Mouse (Mus musculus) liver, adult (tissue): ENCODE data around the gene Exd1.

ENCODE experiments used
- GATA4 ChIP-seq: IDR thresholded peaks from 2 replicates; pipeline ENCODE4 v1.6.1; 2014; ENCODE audit warnings: mild to moderate bottlenecking, low read length; ENCODE audit not compliant: insufficient replicate concordance

Gene Exd1

DNA sequence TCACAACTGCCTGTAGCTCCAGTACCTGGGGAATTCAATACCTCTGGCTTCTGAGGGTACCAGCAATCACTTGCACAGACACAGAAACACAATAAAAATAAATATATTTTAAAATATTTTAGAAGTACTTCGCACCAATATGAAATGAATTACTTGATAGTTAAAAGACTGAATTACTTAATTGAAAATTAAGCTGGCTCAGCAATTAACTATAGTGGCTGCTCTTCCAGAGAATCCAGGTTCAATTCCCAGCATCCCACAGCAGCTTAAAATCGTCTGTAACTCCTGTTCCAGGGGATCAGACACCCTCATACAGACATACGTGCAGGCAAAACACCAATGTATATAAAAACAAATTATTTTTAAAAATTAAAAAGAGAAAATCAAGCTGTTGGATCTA lies 10.6 kb upstream of the Exd1 start:
- no peak for TF ChIP-seq GATA4

DNA sequence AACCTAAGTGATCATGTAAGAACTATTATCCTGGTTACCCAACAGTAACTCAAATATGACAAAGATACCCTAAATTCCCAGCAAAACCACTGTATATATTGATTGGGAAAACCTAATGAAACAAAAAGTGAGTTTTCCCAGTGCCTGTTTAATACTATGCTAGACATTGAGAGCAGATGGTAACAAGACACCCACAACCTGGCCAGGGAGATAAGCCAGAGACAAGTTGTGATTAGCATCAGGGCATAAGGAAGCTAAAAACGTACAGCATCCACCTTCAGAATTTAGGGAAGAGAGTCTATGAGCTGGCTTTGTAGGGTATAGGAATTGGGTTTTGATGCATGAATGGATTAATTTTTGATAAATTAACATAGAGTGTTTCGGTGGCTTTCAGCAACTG lies 2.3 kb upstream of the Exd1 start:
- no peak for TF ChIP-seq GATA4

DNA sequence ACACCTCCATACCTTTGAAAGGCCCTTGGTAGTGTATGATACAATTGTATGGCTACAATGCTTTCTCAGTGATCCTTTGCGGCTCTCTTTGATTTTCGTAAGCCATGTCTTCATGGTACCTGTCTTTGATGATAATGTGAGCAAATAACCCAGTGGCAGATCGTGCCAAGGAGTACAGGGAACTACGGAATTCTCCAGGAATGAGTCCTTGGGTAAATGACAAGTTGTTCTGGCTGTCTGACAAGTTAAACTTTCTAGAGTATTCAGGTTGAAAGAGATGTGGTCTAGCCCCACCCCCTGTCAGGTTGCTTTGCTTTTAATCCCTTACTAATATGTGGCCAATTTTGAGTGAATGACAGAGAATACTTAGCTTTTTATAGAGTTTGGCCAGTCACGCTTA lies 1.3 kb upstream of the Exd1 start:
- no peak for TF ChIP-seq GATA4

DNA sequence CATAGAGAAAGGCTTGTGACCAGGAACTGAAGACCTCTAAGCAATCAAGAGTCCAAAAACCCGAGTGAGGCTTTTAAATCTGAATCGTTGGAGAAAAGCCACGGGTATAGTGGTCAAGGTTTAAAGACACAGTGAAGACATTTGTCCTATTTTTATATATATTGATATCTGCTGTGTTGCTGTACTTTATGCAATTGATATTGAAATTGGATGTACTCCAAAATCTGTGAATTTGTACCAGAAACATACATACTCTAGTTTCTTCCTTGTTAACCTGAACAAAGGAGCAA lies 889 bp upstream of the Exd1 start:
- no peak for TF ChIP-seq GATA4

DNA sequence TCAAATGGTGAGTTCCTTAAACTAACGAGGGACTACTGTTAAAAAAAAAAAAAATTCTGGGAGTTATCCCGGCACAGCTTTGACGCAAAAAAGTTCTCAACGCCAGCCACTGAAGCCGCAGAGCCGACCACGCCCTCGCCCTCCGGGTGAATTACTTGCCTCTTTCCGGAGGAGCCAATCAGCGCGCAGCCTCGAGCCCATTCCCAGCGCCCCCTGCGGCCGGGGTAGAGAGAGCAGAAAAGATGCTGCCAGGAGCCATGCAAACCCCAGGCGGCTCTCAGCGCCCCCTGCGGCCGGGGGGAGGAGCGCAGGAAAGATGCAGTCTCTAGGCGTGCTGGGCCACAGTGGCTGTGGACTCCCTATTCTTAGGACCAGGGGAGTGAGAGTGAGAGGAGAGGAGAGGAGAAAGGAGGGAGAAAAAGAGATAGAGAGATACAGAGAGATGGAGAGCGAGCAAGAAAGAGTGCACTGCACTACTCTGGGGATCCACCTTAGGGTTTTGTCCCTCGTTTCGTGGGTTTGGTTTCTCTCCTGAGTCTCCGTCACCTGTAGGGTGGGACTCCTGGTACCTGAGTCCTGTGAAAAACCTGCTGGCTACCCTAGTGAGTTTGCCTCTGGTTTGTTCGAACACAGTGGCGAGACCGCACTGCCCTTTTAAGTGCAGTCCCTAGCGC lies 442 bp downstream of the Exd1 start:
- no peak for TF ChIP-seq GATA4

DNA sequence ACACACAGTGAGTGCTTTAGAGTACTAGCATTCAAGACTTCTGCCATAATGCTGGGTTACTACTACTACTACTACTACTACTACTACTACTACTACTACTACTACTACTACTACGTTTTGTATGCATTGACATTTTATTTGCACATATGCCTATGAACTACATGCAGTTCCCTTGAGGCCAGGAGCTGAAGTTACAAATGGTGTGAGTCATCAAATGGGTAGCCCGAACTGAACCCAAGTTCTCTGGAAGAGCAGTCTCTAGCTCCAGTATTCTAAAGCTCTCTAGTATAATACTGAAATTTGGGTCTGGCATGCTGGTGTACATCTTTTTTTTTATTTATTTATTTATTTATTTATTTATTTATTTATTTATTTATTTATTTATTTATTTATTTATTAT lies 3.8 kb downstream of the Exd1 start:
- no peak for TF ChIP-seq GATA4

DNA sequence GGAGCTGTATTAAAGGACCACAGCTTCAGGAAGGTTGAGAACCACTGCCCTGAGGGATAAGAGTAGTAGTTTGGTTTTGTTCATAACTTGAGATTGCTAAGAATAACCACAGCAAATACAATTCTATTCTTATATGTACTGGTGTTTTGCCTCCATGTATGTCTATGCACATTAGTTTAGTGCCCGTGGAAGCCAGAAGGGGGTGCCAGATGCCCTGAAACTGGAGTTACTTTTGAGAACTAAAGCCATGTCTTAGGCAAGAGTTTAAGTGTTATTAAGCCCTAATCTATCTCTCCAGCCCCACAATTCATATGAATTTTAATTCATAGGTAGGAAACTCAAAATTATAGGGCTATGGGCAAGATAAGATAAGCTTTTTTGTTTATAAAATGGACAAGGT lies 5.3 kb downstream of the Exd1 start:
- TF ChIP-seq GATA4, result no peak

DNA sequence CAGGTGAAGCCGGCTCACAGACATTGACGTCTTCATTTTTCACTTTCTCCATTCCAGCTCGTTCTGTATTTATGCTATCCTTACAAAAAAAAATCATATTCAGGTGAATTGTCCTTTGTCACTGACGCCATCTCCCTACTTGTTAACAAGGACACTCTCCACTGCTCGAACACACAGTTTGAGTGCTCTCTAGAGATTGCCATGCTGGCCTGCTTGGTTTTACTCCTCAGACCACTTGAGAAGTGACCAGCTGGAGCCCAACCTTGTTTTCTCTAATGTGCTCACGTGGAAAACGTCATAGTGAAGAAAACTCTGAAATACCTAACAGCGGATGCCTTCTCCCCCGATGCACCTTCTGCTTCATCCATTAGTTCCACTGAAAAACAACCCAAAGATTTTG lies 8.6 kb downstream of the Exd1 start:
- TF ChIP-seq GATA4, result no peak

DNA sequence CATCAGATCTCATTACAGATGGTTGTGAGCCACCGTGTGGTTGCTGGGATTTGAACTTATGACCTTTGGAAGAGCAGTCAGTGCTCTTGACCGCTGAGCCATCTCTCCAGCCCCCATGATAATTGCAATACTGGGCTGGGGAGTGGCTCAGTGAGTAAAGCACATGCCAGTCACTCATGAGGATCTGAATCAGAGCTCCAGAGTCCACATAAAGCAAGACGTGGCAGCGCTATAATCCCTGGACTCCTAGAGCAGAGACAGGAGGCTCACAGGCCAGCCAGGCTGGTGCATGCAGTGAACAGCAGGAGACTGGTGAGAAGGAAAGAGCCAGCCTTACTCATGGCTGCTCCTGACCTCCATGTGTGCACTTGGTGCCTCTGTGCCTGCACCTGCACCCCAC lies 22.0 kb downstream of the Exd1 start:
- no peak for TF ChIP-seq GATA4

DNA sequence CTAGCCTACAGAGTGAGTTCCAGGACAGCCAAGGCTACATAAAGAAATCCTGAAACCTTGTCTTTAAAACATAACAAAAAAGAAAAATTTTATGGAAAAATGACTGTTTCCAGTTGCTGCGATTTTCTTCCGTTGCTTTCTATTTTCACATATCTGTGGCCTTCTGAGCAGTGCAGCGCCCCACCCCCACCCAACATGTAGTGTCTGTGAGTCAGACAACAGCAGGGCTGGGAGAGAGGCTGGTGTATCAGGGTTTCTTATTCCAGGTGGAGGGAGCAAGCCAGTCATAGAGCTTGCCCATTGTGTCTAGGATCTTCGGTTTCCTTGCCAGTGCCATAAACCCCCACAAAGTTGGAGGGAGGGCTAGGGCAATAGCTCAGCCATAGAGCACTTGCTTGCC lies 23.6 kb downstream of the Exd1 start:
- TF ChIP-seq GATA4, result no peak

DNA sequence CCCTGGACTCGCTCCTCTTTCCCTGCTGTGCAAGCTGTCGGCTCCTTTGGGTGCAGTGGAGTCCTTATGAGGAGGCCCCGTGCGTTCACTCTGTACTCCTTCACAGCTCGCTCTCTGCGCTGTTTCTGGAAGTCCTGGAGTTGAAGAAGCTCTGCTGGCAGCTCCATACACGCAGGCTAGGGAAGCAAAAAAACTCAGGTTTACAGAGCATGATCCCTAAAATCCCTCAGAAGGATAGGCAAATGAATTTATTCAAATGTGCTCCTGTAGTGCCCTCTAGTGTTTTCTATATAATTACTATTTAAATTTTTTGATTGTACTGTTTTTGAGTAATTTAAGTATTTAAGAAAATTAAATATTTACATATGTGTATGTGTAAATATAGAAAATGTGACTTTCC lies 26.9 kb downstream of the Exd1 start:
- no peak for TF ChIP-seq GATA4

DNA sequence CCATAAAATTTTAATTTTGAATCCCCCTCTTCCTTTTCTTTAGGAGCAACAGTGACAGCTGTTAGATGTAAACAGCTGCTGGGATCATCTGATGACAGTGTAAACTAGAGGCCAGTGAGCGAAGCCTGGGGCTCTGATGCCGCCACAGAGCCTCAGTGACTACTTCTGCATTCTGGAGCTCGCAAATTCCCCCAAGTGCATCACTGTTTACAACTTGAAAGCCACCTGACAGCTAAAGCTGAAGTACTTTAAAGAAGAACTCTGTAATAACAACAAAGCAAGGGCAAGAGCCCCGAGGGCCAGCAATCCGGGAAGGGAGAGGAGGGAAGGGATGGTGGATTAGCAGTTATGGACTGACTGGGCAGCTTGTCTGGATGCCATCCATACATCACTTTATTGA lies 30.6 kb downstream of the Exd1 start:
- TF ChIP-seq GATA4, result no peak

DNA sequence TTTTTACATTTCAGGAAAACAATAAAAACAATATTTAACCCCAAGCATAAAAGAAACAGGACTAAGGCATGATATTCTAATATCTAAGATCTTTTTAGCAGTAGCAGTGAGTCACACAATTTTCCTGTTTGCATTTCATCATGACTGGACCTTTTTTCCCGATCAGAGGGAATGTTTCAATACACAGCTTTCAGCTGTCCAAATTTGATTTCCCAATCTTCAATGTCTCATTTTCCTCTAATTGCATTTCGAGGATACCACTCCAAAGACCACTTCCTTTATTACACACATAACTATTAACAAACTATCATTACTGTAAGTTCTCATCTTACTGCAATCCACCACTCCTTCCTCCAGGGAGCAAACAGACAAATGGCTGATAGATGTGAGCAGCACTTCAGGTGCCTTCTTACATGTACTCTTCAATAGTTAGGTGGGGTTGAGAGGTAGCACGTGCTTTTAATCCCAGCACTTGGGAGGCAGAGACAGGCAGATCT lies 33.4 kb downstream of the Exd1 start:
- no peak for TF ChIP-seq GATA4

DNA sequence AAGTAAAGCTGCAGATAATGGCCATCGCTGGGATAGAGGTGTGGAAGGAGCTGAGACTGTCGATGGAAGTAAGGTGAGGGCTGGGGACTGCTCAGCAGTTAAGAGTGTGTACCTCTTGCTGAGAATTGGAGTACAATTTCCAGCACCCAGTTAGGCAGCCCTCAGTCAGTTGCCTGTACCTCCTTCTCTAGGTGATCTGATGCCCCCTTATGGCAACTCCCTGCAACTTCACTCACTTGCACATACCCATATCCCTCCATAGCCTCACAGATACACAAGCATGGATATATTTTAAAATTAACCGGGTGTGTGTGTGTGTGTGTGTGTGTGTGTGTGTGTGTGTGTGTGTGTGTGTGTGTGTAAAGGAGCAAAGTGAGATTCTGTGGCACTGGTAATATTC lies 35.1 kb downstream of the Exd1 start:
- TF ChIP-seq GATA4, result no peak

DNA sequence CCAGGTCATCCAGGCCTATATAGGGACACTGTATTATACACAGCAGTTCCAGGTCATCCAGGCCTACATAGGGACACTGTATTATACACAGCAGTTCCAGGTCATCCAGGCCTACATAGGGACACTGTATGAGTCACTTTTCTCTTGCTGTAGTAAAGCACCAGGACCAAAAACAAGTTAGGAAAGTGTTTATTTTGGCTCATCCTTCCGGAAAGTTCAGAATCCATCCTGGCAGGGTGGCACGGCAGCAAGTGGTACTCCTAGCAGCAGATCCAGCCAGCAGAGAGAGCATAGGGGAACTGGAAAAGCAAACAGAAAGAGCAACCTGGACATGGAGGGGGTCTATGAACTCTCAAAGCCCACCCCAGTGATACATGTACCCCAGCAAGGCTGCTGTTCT lies 36.6 kb downstream of the Exd1 start:
- TF ChIP-seq GATA4, result no peak

DNA sequence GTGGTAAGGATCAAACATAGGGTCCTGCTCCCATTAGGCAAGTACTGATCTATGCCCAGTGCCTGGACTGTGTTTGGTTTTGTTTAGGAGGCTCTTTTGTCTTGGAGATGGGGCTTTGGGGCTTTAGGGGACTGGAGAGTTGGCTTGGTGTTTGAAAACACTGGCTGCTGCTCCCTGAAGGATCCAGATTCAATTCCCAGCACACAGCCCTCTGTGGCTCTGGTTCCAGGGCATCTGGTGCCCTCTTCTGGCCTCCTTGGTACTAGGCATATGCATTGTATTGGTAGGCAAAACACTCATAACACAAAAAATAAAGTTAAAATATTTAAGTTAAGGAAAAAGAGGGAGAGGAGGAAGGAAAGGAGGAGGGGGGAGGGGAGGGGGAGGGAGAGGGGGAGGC lies 40.3 kb downstream of the Exd1 start:
- no peak for TF ChIP-seq GATA4

DNA sequence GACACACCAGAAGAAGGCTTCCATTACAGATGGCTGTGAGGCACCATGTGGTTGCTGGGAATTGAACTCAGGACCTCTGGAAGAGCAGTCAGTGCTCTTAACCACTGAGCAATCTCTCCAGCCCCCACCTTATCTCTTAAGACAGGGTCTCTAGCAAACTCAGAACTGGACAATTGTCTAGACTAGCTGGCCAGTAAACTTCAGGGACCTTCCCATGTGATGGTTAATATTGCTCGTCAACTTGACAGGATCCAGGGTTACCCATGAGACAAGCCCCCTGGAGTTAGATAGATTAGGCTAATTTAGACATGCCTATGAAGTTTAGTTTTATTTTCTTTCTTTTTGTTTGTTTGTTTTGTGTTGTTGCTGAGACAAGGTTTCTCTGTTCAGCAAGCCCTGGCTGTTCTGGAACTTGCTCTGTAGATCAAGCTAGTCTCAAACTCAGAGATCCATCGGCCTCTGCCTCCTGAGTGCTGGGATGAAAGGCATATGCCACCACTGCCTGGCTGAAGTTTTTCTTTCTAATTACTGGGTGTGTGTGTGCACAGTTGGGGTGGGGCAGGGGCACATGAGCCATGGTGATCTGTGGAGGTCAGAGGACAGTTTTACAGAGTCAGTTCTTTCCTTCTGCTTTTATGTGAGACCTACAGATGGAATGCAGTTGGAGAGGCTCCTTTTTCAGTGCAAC lies 46.3 kb downstream of the Exd1 start:
- no peak for TF ChIP-seq GATA4
